Comparison of ENCODE assay signal across 19 mouse cellular contexts in genomic region chr7:73425451-73425850, GRCm38 (mm10). TPM values are rescaled to one million over a fixed set of nuclear protein-coding genes. Genes with fewer than 3 reads are reported as not detected.
DNase-seq lines count a peak whose midpoint lies in the region; ATAC-seq and TF ChIP-seq lines count a peak whose summit lies in the region.
"Had no signal": no experiment of that assay in that cellular context is flagged by ENCODE, and none has a peak within 500 bp of the region (broad histone marks: within the 10 kb centered on the region; RNA-seq: fewer than 3 reads in every experiment).

No protein-coding gene starts in this region.

- no peak overlapping the region for H3K9ac ChIP-seq in neural tube, embryonic 13.5 days
- no peak overlapping the region for H3K9ac ChIP-seq in hindbrain, embryonic 15.5 days
- H3K9ac ChIP-seq: intestine, embryonic 15.5 days; liver, embryonic 14.5 days had no signal

- ATAC-seq in neural tube, embryonic 13.5 days (ENCODE audit: low read depth), result no peak
- ATAC-seq in hindbrain, embryonic 15.5 days (ENCODE audit: low FRiP score, low read depth), result no peak

- H3K4me3 ChIP-seq in gastrocnemius, adult 2 months, result no peak overlapping the region
- no peak overlapping the region for H3K4me3 ChIP-seq in neural tube, embryonic 13.5 days
- H3K4me3 ChIP-seq in hindbrain, embryonic 15.5 days, result no peak overlapping the region
- H3K4me3 ChIP-seq: intestine, embryonic 15.5 days; limb, embryonic 10.5 days had no signal

- H3K4me1 ChIP-seq in neural tube, embryonic 13.5 days (replicated peaks), result peaks cover 46% of the 10 kb centered on the region
- peaks cover 32% of the 10 kb centered on the region for H3K4me1 ChIP-seq in hindbrain, embryonic 15.5 days (replicated peaks)
- H3K4me1 ChIP-seq: limb, embryonic 10.5 days had no signal

- DNase-seq in gastrocnemius, adult 2 months, result no peak
- DNase-seq in gastrocnemius, adult 18-20 months (ENCODE audit: low spot score), result no peak
- DNase-seq in neural tube, embryonic 10.5 days (ENCODE audit: extremely low spot score, low spot score), result no peak
- DNase-seq in frontal cortex, postnatal 36 days (ENCODE audit: low spot score in 2 of 2), result no peak
- no peak for DNase-seq in spleen, postnatal 36 days (ENCODE audit: low spot score in 2 of 2)
- DNase-seq in layer of hippocampus, adult 9-10 months (ENCODE audit: low spot score), result no peak
- DNase-seq: B cell, adult 2 months; cerebellum, adult 8-10 months; embryo, embryonic 11 days; layer of hippocampus, adult 9-11 months; thymus, adult 18-20 months had no signal

- H3K27me3 ChIP-seq in neural tube, embryonic 13.5 days, result no peaks in the 10 kb centered on the region
- H3K27me3 ChIP-seq in hindbrain, embryonic 15.5 days, result no peaks in the 10 kb centered on the region
- H3K27me3 ChIP-seq: intestine, embryonic 15.5 days had no signal

- H3K4me2 ChIP-seq in neural tube, embryonic 13.5 days, result no peak overlapping the region
- H3K4me2 ChIP-seq in hindbrain, embryonic 15.5 days, result no peak overlapping the region
- H3K4me2 ChIP-seq: intestine, embryonic 15.5 days had no signal

- TF ChIP-seq CTCF in gastrocnemius, adult 2 months (IDR thresholded peaks at IDR 0.05), result no peak

- peak overlapping the region; percentile 3; the same call in 1 of the 2 replicates for H3K27ac ChIP-seq in gastrocnemius, adult 2 months
- peak overlapping the region; percentile 62; the same call in 1 of the 2 replicates for H3K27ac ChIP-seq in neural tube, embryonic 13.5 days (replicated peaks)
- peak overlapping the region; percentile 50; the same call in 1 of the 2 replicates for H3K27ac ChIP-seq in hindbrain, embryonic 15.5 days (replicated peaks)
- H3K27ac ChIP-seq: intestine, embryonic 15.5 days; kidney, postnatal 0 days; limb, embryonic 10.5 days; liver, embryonic 14.5 days had no signal

- H3K36me3 ChIP-seq in neural tube, embryonic 13.5 days, result peaks cover 40% of the 10 kb centered on the region
- peaks cover 31% of the 10 kb centered on the region for H3K36me3 ChIP-seq in hindbrain, embryonic 15.5 days

- H3K9me3 ChIP-seq in neural tube, embryonic 13.5 days, result no peaks in the 10 kb centered on the region
- no peaks in the 10 kb centered on the region for H3K9me3 ChIP-seq in hindbrain, embryonic 15.5 days
- H3K9me3 ChIP-seq: intestine, embryonic 15.5 days; limb, embryonic 10.5 days had no signal

- intact Hi-C loops in gastrocnemius, adult 2 months (cut with DNase I), result no loop called here

- WGBS in neural tube, embryonic 13.5 days, result 94% methylated on average over 7 of the region's 7 CpGs
- WGBS in hindbrain, embryonic 15.5 days, result 88% methylated on average over 7 of the region's 7 CpGs

RNA-seq across cellular contexts. Expression of gene Rgma, which starts 50.1 kb away (rescaled TPM):
- total RNA-seq in gastrocnemius, adult 2 months (2021), result 10 to 100 TPM; 46.1 to 52.4 TPM
- total RNA-seq in gastrocnemius, adult 18-20 months (2021), result 10 to 100 TPM; 42.0 to 54.6 TPM
- 41.4 and 49.6 TPM in 2 replicates for polyA plus RNA-seq in neural tube, embryonic 13.5 days (2015; fragmentation: Nextera tagmentation; extraction: Ambion mirVana)
- polyA plus RNA-seq in hindbrain, embryonic 15.5 days (2015; fragmentation: Nextera tagmentation; extraction: Ambion mirVana), result 39.5 and 45.1 TPM in 2 replicates
- total RNA-seq: granulocyte monocyte progenitor cell, adult 5-6 weeks; megakaryocyte-erythroid progenitor cell, adult 5-6 weeks had no signal

Comparison
In these comparisons a context has a peak if more than half of its experiments do, and no peak if none do; other contexts are left out.
1. H3K27ac ChIP-seq: peak in every context shown above with its lines; median percentile 62 in neural tube, embryonic 13.5 days; 50 in hindbrain, embryonic 15.5 days; 3 in gastrocnemius, adult 2 months.